Mouse (Mus musculus): ENCODE results near the gene Pkhd1.
A peak's percentile ranks its signal among the peaks of the same experiment; 100 is the strongest.

Pkhd1 gene

DNA sequence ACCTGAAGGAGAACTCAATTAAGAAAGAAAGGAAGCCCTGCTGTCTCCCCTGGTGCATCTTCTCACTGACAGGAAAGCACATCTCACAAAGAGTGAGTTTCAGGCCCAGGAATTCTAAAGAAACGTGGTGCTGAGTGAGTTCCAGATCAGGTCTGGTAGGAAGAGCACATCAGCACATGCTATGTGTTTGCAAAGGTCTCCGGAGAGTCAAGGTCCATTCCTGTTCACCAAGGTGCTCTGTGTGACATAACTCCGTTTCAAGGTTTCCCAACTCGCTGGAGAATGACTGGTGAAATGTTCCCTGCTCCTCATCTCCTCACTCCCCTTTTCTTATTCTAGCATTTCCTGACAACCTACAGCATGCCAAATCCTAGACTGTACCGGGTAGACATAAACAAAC lies 357.5 kb downstream of the Pkhd1 start:
- DNase-seq = no peak

GRCm38 (mm10) chr1:20248169-20248568 lies 369.7 kb downstream of the Pkhd1 start:
- DNase-seq = no peak

GRCm38 (mm10) chr1:20216681-20217080 lies 401.2 kb downstream of the Pkhd1 start:
- DNase-seq = no peak

DNA sequence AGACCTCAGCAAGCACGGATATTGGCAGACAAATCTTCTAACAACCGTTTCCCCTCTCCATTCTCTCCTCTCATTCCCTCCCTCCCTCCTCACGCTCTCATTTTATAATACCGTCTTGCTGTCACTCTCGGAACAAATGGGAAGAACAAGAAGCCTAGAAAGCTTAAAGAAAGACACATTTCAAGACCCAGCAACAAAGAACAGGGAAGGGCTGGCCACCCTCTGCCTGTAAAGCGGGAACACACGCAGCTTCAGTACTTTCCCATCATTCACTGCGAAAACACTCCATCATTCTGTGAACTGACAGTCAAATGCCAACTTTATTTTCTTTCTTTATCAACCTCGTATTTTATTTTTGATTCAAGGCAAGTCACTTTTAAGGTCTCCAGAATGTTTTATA lies 427.4 kb downstream of the Pkhd1 start:
- DNase-seq = no peak

GRCm38 (mm10) chr1:20180157-20180556 lies 437.7 kb downstream of the Pkhd1 start:
- no peak for DNase-seq

GRCm38 (mm10) chr1:20171199-20171598 lies 446.7 kb downstream of the Pkhd1 start:
- no peak for DNase-seq

DNA sequence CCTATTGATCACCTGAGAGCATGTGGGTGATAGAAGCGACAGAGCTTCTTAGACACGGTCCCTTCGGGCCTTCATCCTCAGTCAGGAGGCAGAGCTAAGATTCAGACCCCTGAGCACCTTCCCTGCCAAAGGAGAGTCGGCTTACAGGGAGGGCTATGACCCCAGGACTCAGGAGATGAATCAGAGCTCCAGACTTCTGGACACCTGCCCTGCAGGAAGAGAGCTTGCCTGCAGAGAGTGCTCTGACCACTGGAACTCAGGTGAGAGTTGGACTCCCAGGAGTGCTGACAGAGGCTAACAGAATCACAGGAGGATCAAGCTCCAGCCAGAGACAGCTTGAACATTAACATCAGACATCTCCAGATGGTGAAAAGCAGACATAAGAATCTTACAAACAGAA lies 467.2 kb downstream of the Pkhd1 start:
- peak; percentile 52 to 58 for DNase-seq

DNA sequence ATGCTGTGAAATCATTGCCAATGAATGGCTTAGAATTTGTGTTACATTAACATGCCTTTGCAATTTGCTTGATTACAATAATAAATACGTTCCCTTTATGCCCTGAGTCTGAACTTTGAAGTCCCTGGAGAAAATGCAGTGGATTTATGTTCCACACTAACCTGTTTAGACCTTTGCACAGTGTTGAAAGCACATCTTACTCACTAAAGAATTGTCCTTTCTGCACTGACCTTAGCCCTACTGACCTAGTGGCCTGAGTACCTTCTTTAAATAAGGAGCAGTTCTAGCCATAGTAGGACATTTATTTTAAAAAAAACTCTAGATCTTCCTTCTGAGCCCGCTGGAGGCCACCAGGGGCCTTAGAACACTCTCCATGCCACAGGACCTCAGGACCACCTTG lies 467.8 kb downstream of the Pkhd1 start:
- DNase-seq = peak; percentile 27 to 37

DNA sequence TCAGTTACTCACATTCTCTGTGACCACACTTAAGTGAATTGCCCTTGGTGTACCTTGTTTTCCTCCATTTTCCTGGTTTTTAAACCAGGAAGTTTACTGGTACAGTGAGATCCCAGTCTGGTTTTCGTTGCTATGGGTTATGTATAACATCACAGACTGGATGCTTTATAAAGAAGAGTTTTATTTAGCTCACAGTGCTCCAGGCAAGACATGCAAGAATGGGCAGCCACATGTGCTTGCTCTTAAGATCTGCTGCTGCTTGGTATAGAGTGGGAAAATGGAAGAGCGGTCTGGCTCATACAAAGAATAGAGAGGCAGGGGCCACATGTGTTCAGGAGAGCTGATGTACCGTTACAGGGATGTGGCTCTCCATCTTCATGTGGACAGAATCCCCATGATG lies 481.7 kb downstream of the Pkhd1 start:
- DNase-seq = no peak

DNA sequence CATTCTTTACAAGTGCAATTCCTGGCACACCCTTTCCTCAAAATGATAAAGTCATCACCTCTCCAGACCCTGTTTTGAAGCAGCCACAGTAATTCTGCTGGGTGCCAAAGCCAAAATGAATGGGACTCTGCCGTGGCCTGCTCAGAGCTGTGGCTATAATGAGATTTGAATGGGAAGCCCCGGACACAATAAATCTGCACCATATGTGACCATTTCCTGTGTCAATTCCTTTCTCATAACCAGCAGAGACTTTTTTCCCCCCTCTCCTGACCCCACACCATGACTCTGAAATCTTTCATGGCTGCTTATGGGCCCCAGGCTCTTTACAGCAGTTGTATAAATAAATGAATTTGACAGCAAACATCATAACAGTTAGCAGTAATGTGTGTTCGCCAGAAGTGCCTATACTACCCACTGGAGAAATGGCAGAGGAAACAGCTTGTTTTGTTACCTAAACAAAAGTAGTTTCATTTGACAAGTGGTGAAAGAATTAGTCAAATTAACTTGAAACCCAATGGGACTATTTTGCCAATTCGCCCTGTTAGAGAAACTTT lies 482.7 kb downstream of the Pkhd1 start:
- no peak for DNase-seq

DNA sequence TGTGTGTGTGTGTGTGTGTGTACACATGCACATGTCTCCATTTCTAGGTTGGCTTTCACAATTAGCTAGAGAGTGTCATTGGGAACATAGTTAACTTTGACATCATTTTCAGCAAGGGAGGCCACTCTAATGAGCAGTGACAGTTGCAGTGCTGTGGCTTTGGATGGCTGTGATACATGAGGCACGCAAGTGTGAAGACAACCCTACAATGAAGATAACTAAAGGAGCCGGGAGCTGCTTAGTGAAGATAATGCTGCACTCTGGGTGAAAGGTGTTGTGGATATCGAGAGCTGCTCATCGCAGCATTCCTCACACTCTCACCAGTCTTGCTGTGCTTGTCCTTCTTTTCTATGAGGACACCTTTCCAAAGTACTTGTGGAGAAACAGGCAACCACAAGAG lies 484.2 kb downstream of the Pkhd1 start:
- no peak for DNase-seq

DNA sequence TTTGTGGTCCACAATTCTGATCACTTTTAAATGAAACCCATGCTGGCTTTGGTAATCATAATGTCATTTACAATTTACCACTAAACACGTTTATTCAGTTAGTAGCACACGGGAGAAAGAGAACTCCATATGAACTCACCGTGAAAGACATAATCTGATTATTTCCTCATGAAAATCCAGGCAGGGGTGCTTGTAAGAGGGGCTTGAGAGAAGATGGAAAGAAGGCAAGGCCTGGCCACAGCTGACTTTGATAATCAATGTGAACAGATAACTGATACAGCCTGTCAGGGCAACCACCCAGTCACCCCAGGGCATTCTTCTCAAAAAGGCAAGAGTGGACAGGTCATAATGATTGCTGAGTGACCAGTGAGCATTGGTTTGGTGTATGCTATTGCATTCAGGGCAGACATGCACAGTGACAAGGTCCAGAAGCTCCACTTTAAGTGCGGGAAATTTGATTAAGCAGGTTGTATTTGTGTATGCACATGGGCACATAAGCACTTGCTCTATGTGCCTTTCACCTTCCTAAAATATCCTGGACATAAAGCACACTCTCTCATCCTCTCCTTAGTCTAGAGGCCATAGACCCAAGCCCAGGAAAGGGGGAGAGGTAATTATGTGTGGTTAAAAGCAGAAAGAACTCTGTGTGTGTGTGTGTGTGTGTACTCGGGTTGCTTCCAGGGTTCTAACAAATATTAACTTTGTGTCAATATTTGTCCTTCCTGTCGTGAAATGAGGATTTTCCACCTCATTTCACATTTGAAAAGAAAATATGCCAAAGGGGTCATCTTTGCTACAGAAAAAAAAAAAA lies 485.9 kb downstream of the Pkhd1 start:
- DNase-seq = peak; percentile 5 to 18

GRCm38 (mm10) chr1:20117331-20117730 lies 500.5 kb downstream of the Pkhd1 start:
- DNase-seq = no peak

DNA sequence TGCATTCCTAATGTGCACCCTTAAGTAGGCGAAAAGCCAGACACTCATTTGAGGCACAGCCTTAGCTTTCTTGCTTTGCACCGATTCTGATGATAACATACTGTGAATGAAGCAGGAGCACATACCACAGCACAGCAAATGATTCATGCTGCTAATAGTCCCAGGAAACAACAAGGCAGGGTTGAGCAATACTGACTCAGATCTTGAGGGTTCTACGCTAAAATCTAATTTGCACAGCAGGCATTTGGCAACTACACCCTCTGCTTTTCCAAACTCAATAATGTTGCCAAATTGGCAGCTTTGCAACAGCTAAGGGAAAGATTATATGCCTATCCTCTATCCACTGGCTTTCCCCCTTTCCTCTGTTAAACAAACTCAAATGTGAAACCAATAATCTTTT lies 548.1 kb downstream of the Pkhd1 start:
- no peak for DNase-seq

DNA sequence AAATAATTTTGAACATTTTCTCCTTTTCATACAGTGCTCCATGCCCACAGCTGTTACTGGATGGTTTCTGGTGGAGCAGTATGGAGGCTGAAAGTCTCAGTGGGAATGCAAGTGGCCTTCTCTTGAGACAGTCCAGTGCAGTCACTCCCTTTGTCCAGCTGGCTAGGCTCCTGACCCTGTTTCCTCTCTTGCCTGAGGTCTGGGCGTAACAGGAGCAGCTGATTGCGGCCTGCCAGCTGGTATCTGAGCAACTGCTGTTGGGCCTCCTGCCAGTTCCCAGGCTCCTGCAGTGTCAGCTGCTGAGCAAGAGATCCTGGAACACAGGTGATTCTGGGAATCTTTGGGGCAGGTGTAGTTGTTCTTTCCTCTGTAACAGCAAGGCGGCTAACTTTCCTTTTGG lies 559.6 kb downstream of the Pkhd1 start:
- DNase-seq = peak; percentile 38 to 54

DNA sequence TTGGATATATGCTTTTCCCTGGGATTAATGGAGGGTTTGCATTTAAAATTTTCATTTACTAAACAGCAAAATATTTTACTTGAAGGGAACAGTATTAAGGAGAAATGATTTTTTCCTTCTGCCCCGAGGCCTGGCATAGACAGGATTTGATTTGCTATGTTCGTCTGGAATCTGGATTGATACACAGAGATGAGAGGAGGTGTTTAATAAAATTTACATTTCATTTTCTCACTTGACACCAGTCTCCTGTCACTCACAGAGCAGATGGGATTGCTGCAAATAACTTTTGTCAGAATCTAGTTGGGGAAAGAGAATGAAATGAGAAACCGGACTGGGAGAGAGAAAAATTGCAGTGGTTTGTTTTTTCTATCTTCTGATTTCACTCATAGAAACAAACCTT lies 578.5 kb downstream of the Pkhd1 start:
- no peak for DNase-seq

- no peak for DNase-seq
Observed at GRCm38 (mm10) chr1:20035277-20035676, 582.6 kb downstream of the Pkhd1 start.

- no peak for DNase-seq
Observed at GRCm38 (mm10) chr1:20018198-20018925, 599.5 kb downstream of the Pkhd1 start.

DNA sequence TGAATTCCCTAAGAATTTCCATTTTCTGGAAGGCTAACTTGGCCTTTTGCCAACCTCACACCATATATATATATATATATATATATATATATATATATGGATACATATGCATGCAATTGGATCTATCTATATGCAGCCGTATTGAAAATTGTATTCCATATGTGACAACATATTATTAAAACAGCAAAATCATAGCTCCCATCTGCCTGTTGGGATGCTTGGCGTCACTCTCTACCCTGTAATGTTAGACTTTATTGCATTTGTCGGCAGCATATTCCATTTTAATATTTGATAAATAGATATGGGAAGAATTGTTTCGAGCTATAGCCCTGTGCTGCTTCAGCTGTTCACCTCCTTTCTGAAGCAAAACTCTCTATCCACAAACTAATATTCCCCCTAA lies 600.2 kb downstream of the Pkhd1 start:
- no peak for DNase-seq

Data from kidney, postnatal 36 days (tissue).